Mouse (Mus musculus) frontal cortex, postnatal 10 days (tissue): ENCODE measurements at regions not wholly inside any gene's neighbourhood (a gene's known extent, or its start where the extent isn't known, plus 50 kb on each side); places are given as distances from the start of the nearest gene placed in this dataset.
A peak's percentile ranks its signal among the peaks of the same experiment; 100 is the strongest.
"Not testable (repeated sequence)": the region's sequence is repeated elsewhere in the genome, so short reads cannot be mapped to it uniquely, and the experiment has no call there.

Experiments used
- DNase-seq, 2 experiments: peaks; one replicate each; pipeline ENCODE4 v3.0.0; 2022; ENCODE audit warnings: low spot score in 2 of 2, mixed read lengths in 1 of 2

DNA sequence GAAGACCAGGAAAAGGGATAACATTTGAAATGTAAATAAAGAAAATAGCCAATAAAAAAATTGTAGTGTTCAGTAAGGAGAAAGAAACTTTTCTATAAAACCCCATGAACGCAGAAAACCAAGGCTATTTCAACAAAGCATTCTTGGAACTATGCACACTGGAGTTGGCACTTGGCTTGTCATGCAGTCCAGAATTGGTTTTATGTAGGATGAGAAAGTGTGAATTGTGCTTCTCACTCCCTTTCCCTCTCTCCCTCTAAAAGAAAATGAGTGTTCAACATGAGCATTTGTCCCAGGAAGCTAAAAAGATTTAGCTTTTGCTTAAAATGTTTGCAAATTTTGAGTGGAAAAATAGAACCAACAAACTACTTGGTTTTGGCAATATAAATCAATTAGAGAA, 841.6 kb upstream of the Adam24 start:
- DNase-seq: no peak

DNA sequence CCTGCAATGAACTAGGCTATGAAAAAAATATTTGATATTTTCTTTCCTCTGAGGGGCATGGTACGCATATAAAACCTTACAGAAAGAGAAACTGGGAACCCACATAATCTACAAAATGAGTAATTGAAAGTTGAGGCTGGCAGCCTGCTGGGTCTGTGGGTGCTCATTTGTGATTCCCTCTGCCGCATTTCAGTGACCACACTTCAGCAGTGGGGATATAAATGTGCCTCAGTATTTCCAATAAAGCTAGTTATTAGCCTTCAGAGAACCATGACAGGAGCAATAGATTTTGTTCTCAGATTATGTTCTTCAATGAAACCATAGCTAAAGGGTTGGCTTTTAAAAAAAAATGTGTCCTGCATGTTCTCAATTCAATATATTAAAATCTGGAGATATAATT, 828.0 kb upstream of the Adam24 start:
- DNase-seq: no peak

DNA sequence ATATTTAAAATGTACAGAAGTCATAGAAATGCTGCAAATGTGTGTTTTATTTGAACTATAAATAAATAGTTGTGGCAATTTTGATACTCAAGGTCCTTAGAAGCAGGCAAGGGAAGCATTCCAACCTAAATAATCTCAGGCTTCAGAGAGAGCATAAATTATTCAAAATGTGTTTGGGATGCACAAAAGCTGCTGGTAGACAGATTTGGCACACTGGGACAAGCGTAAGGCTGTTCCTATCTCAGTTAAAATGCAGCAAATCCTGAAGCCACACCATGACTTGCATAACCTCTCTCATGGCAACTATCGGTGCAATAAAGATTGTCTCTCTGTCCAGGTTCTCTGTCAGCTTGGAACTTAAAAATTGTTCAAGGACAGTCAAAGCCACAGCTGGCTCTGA, 812.3 kb upstream of the Adam24 start:
- DNase-seq: no peak

GRCm38 (mm10) chr8:39902251-39902650, 772.6 kb upstream of the Adam24 start:
- no peak for DNase-seq

DNA sequence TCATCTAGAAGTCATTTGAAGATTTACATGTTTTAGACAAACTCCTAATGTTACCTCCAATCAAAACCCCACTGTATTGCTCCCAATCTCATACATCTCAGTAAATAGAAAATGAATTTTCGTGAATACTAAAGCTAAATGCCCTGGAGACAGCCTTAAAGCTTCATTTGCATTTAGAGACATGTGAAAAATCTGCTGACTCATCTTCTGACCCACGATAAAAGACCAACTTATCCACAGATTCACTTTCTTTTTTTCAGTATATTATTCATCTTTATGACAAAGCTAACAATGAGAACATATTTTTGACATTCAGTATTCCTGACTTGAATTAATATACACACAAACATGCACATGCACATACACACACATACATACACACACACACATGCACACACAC, 762.0 kb upstream of the Adam24 start:
- no peak for DNase-seq

DNA sequence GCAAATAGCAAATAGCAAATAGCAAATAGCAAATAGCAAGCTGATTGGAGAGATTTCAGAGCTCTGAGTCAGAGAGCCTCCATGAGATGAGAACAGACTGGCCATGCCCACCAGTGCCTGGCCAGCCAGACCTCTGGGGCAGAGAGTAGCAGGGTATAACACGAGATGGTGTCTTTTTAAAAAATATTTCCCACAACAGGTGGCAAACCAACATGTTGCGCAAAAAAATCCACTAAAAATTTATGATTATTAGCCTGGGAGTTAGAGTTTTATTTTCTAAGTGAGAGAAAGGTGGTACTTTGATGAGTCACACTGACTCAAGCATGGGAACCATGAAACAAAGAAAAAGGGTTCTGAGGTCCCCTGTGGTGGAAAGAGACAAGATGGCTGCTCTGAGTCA, 753.5 kb upstream of the Adam24 start:
- DNase-seq: no peak

DNA sequence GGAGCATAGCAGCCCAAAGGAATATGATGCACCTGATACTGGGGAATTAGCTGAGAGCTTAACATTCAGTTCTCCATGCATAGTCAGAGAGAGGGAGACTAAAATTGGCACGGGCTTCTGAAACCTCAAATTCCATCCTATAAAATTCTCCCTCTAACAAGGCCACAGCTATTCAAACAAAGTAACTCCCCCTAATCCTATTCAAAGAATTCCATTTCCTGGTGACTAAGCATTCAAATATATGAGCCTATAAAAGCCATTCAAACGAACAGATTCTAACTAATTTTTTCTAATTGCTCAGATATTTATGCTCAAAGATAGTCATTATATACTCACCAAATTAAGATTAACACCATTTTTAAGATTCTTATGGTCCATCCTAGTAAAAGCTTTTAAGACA, 751.1 kb upstream of the Adam24 start:
- DNase-seq: no peak

DNA sequence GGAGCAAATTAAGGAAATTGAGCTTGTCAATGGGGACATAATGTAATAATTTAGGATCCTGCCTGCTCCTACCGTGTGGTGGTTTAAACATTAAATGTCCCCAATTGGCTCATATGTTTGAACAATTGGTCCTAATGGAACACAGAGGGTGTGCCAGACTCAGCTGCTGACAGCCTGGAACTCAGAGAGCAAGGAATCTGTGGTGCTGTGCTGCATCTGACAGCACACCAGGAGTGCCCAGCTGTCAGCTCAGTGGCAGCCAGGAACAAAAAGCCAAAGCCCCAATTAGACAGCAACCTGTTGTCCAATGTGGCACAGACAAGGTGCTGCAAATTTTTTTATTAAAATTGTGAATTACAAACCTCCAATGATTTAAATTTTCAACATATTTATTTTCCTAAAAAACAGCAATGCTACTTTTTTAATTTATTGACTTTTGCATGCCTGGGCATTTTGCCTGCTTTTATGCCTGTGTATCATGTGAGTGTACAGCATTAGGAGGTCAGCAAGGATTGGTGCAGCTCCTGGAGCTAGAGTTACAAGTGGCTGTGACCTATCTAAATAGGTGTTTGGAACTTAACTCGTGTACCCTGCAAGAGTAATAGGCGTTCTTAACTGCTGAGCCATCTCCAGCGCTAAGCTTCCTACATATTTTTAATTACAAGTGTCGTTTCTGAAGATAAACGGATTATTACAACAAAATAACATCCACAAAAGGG, 724.5 kb upstream of the Adam24 start:
- no peak for DNase-seq

DNA sequence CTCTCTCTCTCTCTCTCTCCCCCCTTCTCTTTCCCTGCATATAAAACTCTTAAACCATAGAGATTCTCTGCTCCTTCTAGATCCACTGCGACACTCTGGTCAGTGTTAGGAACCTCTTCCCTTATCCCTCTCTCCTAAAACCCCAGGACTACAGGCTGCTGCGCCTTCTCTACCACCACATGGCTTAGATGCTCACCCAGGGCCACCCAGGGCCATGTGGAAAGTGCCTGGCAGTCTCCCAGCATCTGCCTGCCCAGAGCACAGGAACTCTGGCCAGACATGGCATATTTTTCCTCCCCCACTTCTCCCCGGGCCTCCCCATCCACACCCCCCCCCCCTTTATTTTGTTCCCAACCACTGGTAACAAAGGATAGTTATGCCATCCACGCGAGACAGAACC, 720.4 kb upstream of the Adam24 start:
- no peak for DNase-seq

DNA sequence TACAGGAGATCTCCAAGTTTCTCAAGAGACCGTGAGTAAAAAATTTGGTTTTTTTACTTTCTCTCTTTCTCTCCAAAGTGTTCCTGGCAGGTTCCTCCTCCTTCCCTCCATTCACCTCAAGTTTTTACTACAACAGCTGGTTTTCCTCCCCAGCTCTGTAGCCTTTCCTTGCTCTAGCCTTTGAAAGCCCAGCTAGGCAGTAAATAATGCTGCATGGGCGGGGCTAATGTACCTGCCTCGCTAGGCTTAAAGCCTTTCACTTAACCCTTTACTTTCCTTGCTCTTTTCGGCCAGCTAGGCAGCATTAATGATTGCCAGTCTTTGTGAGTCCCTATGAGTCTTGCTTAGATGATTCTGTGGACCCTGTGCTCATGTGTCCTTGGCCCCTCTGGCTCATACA, 720.0 kb upstream of the Adam24 start:
- no peak for DNase-seq

DNA sequence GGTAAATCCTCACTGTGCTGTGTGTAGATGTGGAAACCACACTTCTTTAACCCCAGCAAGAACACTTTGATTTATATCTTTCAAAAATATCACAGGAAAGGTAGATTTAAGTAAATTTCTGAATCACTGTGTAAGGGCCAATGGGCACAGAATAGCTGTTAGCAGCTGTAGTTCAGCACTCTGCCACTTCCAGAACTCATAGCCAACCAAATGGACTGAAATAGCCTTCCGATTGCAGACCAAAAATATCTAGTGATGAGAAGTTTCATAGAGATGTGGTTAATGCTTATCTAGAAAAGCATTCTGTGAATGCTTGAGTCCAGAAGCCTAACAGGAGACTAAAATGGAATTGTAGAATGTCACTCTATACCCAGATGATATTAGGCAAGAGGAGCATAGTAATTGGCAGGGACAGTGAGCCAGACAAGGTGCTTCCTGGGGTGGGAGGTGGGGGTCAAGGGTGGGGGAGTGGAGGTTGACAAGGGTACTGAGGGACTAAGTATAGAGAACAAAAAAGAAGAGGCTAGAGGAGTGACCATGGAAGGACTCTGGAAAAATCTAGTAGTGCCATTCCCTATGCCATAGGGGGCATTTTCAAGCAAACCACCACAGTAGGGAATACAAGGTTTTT, 669.6 kb upstream of the Adam24 start:
- no peak for DNase-seq

GRCm38 (mm10) chr8:40019281-40019943, 655.5 kb upstream of the Adam24 start:
- DNase-seq: no peak

DNA sequence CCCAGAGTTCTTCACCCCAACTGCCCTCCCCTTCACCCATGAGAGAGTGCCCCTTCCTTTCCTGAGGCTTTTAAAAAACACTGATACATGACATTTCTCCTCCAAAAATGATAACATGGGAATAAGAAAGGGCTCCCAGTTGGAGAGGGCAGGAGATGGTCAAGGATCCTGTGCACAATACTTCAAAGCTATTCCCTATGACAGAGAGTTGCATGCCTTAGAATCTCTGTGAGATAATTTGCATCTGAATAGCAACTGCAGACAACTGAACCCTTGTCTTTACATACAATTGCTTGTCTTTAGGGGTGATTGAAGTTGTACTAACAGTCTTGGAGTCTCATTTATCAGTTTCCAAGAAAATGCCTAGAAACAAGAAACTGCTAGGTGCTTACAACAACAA, 610.7 kb upstream of the Adam24 start:
- DNase-seq: no peak

DNA sequence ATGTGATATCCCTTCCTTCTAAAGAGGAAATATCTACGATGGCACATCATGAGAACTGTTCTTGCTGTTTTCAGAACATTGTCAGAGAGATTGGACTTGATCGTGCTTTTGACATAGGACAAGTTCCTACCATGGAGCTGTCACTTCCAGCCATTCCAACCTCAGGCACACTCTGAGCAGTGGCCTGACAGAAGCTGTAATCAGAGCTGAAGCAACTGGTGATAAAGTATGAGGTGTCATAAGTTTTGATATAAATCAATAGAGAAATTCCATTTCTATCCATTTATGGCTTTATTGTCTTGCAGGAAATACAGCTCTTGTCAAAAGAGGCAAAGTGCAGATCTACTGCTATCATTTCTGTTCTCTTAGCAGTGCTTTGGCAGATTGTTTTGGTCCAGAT, 603.7 kb upstream of the Adam24 start:
- DNase-seq: no peak

DNA sequence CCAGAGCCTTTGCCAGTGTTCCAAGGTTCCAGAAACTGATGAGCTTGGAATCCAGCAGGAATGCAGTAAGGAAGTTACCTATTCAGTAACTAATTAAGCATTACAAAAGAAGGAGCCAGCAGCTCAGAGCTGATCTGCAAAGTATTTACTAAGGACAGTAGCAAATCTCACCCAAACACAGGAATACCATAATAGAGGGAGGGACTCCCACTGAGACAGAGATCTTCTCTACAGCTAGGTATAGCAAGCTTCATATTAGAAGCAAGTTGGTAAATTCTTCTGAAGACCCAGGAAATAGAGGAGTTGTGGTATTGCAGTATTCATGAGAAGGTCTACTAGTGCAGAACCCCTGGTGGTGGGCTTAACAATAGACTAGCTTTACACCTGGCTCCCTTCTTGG, 593.9 kb upstream of the Adam24 start:
- not testable (repeated sequence) for DNase-seq

DNA sequence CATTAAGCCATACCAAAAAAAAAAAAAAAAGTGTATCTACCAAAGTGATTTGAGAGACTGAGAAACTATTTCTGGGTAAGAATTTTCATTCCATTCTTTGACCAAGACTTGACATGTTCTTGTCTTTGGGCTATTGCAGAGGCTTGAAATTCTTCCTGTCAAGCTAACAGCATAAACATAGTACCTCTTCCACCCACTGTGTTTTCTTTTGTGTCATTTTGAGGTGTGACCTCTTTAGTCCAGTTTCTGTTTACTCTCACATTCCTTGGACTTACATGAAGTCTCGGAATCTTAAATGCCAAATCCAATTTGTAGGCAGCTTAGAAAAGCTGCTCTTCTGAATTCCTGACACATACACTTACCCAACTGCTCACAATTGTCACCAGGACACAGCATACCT, 590.7 kb upstream of the Adam24 start:
- DNase-seq: no peak

DNA sequence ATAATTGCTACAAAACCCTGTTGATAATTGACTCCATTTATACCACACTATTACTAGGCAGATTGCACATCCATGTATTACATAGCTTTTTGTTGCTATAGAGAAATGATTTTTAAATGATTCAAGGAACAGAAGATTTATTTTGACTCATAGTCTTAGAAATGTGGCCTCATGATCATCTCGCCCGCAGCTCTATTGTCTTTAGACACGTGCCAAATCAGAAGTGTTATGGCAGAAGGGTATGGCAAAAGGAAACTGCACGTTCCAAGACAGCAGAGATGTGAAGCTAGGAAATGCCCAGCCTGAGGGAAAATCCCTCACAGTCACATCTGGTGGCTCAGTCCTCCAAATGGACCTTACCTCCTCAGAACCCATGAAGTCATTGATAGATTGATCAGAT, 585.5 kb upstream of the Adam24 start:
- no peak for DNase-seq

GRCm38 (mm10) chr8:40124402-40124801, 550.5 kb upstream of the Adam24 start:
- DNase-seq: no peak

- no peak for DNase-seq
These were observed 547.7 kb upstream of the Adam24 start for GRCm38 (mm10) chr8:40127141-40127540.

- DNase-seq: peak in 1 of 2 experiments; percentile 9
These were observed 542.1 kb upstream of the Adam24 start for GRCm38 (mm10) chr8:40132662-40133257.

DNA sequence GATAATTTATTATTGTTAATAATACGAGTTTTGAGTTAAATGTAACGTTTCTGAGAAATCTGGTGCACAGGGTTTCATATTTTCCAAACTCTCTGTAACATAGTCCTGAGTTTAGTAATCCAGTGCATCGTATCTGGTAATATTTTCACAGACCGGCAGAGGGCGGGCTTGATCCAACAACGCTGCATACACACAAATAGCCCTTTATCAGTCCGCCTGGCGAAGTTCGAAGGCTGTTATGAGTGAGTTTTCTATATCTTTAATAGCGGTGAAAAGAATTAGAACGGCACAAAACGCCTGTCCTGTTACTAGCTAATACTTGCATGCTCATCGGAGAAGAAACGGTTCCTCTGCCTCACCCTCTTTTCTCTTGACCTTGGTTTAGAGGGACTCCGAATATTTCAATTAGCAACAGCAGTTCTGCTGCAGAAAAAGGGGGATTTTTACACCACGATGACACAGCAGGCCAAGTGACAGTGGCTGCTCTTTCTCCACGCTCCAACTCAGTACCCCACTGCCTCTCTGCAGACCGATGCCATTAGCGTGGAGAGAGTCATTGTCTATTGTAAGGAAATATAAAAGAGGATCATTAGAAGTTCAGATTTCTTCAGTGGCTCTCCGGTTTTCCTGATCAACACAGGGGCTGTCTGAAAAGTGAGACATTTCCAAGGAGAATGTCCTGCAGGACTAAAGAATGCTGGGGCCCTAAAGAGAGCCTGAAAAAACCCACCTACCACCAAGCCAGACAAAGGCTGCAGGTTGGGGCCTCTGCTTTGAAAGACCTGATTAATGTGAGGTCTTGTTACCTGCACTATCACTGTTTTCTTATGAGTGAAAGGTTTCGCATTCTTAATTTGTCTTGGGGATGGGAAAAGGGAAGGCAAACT, 523.7 kb upstream of the Adam24 start:
- peak; percentile 18 to 68 for DNase-seq

GRCm38 (mm10) chr8:40152451-40152850, 522.4 kb upstream of the Adam24 start:
- no peak for DNase-seq
